Mouse (Mus musculus) kidney, adult 11 months (tissue): ENCODE measurements at regions not wholly inside any gene's neighbourhood (a gene's known extent, or its start where the extent isn't known, plus 50 kb on each side); places are given as distances from the start of the nearest gene placed in this dataset.
A peak's percentile ranks its signal among the peaks of the same experiment; 100 is the strongest.

ENCODE experiments used
- DNase-seq: peaks from one replicate; pipeline ENCODE4 v3.0.0; 2022

DNA sequence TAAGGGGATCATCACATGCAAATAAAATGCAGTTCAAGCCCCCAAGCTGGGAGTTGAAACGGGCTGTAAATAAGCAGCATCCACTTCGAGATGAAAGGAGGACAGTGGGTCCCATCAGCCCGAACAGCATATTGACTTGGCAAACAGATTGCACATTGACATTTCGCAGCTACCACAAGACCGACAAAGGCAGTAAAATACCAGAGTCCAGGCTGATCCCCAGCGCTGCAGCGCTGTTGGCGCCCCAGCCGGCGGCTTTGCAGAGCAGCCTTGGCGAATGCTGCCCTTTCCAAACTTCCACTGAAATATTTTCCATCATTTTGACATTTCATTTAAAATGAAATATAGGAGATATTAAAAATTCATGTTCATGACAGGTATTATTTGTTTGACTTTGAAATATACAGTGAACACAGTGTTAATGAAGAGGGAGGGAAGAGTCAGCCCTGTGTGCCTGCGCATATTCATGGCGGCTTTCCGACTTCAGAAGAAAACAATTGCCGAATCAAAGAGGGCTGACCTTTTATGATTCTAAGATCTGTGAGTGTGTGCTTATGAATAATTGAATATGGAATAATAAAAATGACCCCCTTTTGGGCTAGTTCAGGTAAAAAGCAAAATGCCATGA, 98.4 kb downstream of the Sqor start:
- DNase-seq = no peak

DNA sequence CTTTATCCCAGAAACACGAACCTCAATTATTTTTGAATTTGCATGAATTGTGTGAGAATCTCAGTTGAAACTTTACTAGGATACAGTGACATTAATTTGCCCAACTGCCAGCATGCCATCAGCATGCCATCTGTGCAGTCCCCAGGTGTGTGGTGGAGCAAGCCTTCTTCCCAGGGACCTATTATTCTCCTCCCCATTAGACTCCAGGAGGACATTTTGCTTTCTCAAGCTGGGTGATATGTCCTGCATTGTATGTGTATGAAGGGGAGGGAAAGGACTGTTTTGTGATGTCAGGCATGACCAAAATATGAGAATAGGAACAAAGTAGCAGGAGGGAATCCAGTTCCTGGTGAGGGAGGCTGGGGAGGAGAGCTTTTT, 98.9 kb downstream of the Sqor start:
- no peak for DNase-seq

DNA sequence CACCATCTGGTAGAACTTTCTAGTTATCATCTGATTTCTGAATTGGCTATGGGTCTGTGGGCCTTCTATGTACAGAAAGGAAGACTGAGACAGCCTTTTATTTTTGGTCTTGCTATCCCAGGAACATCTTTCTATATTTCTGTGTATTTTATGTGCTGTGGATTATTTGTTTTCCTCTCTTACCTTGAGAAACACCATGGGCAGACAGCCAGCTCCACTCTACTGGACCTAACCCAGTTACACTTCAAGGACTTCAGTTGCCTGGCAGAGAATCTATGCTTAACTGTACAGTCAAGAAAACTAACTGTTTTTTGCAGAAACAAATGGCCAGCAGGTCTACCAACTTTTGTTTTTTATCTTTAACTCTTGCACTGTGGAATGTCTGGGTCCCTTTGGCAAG, 122.1 kb downstream of the Sqor start:
- peak; percentile 58 for DNase-seq

DNA sequence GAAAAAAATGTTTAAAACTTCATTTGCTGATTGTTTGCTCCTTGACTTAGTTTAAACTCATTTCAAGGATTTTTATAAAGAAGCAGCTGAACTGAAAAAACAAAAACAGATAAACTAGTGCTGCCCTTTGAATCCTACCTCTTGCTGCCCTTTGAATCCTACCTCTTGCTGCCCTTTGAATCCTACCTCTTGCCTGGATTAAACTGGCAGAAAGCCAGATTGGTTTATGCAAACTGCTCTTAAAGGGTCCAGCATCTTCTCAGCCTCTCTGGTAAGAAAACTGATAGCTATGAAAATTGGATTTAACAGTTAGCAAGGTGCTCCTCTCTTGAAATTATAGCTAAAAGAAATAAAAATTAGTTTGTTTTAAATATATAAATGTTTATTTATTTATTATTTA, 122.5 kb downstream of the Sqor start:
- peak; percentile 52 for DNase-seq

DNA sequence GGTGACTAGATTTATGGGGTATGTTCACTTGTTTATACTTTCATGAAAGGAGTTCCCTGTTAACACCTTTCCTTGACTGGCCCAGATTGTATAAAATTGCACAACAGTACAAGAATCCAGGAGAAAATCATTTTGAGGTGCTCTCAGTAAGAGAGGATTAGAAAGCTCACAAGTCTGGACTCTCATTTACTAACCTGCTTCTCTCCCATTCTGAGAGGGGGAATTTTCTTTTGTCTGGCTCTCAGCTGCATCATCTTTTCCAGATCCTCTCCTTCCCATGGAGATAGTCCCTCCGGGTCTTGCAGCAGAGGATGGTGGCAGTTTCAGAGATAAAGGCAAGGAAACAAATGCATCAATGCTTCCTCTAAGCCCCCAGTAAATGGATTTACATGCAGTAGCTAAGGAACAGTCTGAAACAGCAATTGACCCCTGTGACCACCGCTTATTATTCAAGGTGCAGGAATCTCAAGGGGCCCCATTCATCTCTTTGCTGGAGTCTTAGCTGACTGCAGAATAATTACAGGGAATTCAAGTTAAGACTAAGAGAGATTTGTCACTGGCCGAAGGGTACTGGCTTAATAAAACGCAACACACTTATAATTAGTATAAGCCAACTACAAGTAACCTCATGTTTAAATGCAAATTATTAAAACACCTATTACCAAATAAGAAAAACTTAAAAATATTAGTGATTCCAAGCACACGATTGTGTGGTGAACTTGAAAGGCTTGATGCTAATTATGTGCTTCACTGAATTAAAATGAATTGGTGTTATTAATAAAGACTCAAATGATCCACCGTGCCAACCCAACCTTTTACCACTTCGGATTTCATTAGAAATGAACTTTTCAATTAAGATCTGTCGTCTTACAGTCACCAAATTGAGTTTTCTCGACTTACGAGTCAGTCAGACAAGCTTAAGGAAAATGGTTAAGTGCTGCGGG, 140.4 kb downstream of the Sqor start:
- no peak for DNase-seq

DNA sequence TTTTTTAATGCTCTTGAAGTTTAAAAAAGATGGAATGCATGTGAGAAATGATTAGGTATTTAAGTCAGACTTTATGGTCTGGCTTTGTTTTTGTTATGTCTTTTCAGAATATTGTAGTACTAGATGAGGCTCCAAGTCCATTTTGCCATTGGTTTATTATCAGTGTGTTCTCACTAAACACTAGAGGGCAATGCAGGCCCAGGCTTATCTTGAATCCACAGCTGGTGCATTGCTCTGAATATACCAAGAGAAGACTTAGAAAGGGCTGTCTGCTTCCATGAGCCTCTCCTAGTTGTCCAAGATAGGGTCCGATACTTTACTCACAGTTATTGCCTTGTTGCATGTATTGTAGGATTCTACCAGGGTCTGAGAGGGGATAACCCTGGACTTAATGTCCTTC, 151.7 kb downstream of the Sqor start:
- DNase-seq = no peak

DNA sequence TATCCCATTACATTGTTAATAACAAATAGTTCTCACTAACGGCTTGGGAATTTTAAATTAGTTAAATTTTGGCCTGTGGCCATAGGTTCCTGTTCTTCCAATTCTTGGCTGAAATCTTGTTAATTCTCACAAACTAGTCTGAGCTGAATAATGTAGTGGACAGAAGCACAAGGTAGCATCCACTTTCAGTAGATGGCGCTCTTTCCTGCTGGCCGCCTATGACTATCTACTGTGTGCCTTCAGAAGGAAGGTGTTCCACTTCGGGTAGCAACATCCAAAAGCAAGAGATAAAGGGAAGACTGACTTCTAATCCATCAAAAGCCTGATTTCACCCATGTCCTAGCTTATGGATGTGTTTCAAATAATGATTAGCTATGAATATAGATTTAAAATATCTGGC, 172.9 kb downstream of the Sqor start:
- no peak for DNase-seq

DNA sequence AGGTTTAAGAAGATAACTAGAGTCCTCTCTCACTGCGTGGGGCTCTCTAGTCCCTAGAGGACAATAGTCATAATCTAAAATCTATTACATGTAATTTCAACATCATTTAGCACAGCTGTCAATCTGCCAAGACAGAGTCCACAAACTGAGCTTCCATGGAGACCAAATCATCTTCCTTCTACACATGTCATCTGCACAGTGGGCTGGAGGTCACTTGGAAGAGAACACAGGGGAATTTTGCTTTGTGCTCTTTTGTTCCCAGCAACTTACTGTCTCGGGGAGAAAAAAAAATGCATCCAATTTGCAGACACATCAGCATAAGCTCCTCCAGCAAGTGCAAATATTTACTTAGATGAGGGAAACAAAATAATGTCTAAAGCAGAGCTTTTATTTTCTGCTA, 179.8 kb downstream of the Sqor start:
- no peak for DNase-seq

DNA sequence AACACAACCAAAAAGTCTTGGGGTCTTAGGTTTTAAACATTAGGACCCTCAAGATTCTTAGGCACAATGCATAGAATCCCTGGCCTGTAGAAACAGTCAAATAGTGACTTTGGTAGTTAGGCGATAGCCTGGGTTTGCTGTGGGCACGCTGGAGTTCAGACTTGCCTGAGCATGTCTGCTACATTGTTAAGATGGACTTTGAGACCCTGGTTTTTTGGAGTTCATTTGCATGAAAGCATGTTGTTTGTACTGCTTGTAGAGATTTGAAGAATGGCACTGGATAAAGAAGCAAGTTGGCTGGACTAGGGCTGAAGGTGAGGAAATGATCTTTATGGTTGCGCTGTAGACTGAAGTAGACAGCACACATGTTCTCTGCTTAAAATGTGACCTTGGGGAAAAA, 180.9 kb downstream of the Sqor start:
- DNase-seq = peak; percentile 7

DNA sequence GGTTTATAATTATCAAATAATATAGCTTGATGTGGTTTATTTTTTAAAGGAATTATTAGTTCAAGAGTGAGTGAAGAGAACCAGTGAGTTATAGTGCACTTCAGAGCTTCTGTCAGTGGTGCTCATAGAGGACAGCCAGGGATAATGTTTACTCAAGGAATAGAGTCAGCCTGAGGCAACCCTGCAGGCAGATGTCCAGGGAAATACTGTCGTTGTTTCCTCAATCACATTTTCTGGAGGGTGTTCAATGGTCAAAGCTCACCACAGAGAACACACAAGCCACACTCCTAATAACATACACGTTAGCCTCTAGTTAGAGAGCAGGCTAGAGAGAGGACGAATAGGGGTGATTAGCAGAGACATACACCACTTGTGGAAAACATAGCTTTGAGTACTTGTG, 184.0 kb downstream of the Sqor start:
- peak; percentile 3 for DNase-seq

DNA sequence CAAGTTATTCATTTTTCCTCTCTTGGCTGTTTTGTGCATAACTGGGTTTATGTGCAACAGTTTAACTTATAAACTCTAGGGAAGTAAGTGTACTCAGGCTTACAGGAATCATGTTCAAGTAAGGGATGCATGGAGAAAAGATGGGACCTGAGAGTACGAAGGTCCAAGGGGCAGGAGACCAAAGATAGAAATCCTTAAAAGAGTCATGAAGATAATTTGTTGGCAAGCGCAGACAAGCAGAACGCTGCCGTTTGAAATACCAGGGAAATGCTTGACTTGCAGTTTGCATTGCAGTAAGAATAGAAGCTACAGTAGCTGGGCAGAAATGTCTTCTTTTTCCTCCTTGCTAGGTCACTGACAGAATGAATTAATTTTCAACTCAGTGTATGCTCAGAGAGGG, 196.7 kb downstream of the Sqor start:
- peak; percentile 43 for DNase-seq

DNA sequence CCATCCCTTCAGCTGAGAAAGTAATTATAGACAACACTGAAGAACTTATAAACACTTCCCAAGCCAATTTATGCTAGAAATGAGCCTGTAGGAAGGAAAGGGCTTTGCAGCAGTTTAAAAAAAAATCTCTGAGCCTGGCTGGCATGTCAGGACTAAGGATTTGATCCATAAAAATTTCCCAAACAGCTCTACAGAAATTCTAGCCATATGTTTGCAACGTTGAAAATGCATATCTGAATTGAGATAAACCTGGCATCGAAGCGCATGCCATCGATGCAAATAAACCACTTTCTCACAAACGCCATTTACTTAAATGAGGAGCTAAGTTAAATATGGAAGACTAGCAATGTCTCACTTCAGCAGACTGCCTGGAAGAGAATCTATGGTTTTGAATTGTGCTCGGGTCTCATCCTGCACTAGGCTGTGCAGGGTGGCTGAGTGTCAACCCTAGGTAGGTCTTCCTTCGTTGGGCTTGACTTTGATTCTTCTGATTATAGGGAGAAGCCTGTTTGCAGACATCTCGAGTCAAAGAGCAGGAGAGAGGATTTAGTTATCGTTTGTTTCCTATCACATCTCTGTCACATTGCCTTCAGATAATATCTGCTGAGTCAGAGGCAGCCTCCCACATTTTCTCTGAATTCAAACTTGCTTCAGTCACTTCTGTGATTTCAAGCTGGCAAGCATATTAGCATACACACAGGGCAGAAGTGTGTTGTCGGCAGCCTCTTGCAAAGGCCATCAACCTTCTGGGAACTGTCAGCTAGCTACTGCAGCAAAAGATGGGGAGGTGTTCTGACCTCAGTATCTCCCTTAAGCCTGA, 204.0 kb downstream of the Sqor start:
- DNase-seq = no peak
